26 mouse cellular contexts compared by ENCODE assay signal in the genomic region with DNA sequence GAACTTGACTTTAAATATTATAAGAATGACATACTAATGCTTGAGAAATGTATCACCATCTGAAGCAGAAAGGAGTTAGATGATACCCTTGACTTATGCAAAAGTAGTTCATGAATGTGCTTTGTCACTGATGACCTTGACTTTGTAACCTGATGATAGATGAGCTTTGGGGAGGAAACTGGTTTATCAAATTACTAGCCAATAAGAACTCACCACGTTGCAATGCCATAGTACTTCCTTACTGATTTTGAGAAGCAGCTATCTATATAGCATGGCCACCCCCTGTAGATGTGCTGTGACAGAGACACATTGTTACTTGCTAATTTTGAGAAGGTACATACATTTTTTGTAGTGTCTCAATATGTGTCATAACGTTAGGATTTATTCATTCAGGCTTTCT.
"Had no signal": no experiment of that assay in that cellular context is flagged by ENCODE, and none has a peak within 500 bp of the region (broad histone marks: within the 10 kb centered on the region; RNA-seq: fewer than 3 reads in every experiment).

No protein-coding gene starts in this region.

- H3K9me3 ChIP-seq: embryonic facial prominence, embryonic 10.5 days; embryonic facial prominence, embryonic 12.5 days; embryonic facial prominence, embryonic 13.5 days; embryonic facial prominence, embryonic 15.5 days; forebrain, embryonic 10.5 days; forebrain, embryonic 12.5 days; forebrain, embryonic 13.5 days; forebrain, embryonic 15.5 days; heart, embryonic 10.5 days had no signal

- ATAC-seq: forebrain, embryonic 13.5 days; forebrain, embryonic 14.5 days; forebrain, embryonic 15.5 days; forebrain, embryonic 16.5 days; forebrain, postnatal 0 days had no signal

- H3K27ac ChIP-seq: embryonic facial prominence, embryonic 10.5 days; embryonic facial prominence, embryonic 12.5 days; embryonic facial prominence, embryonic 13.5 days; embryonic facial prominence, embryonic 15.5 days; forebrain, embryonic 10.5 days; forebrain, embryonic 12.5 days; forebrain, embryonic 13.5 days; forebrain, embryonic 15.5 days; gastrocnemius, adult 2 months; heart, adult 2 months; heart, embryonic 10.5 days had no signal

- H3K27me3 ChIP-seq: embryonic facial prominence, embryonic 12.5 days; embryonic facial prominence, embryonic 13.5 days; embryonic facial prominence, embryonic 15.5 days; forebrain, embryonic 12.5 days; forebrain, embryonic 13.5 days; forebrain, embryonic 15.5 days had no signal

- H3K4me3 ChIP-seq: embryonic facial prominence, embryonic 10.5 days; embryonic facial prominence, embryonic 12.5 days; embryonic facial prominence, embryonic 13.5 days; embryonic facial prominence, embryonic 15.5 days; erythroblast, embryonic 14.5 days; forebrain, embryonic 10.5 days; forebrain, embryonic 12.5 days; forebrain, embryonic 13.5 days; forebrain, embryonic 15.5 days; gastrocnemius, adult 2 months; heart, adult 2 months; heart, embryonic 10.5 days had no signal

- H3K36me3 ChIP-seq: embryonic facial prominence, embryonic 10.5 days; embryonic facial prominence, embryonic 12.5 days; embryonic facial prominence, embryonic 13.5 days; embryonic facial prominence, embryonic 15.5 days; forebrain, embryonic 10.5 days; forebrain, embryonic 12.5 days; forebrain, embryonic 15.5 days; heart, embryonic 10.5 days had no signal

- DNase-seq: cerebellum, postnatal 10 days; cerebellum, postnatal 14 days; cerebellum, postnatal 25 days; cerebellum, postnatal 36 days; embryo, embryonic 11 days; forebrain, postnatal 0 days; gastrocnemius, adult 2 months; gastrocnemius, postnatal 10 days; gastrocnemius, postnatal 14 days; gastrocnemius, postnatal 25 days; gastrocnemius, postnatal 36 days; heart, adult 11 months; heart, adult 18-20 months; heart, adult 2 months had no signal

- H3K4me1 ChIP-seq: embryonic facial prominence, embryonic 10.5 days; embryonic facial prominence, embryonic 12.5 days; embryonic facial prominence, embryonic 13.5 days; embryonic facial prominence, embryonic 15.5 days; forebrain, embryonic 10.5 days; forebrain, embryonic 12.5 days; forebrain, embryonic 13.5 days; forebrain, embryonic 15.5 days; heart, embryonic 10.5 days had no signal

- H3K9ac ChIP-seq: embryonic facial prominence, embryonic 12.5 days; embryonic facial prominence, embryonic 13.5 days; embryonic facial prominence, embryonic 15.5 days; forebrain, embryonic 12.5 days; forebrain, embryonic 13.5 days; forebrain, embryonic 15.5 days; forebrain, postnatal 0 days had no signal
